Mouse (Mus musculus) layer of hippocampus, adult 9-10 months (tissue): ENCODE data around the gene Arhgef25.

Experiments used
- DNase-seq: peaks from one replicate; pipeline ENCODE4 v3.0.0; 2022; ENCODE audit warnings: low spot score

Gene Arhgef25

DNA sequence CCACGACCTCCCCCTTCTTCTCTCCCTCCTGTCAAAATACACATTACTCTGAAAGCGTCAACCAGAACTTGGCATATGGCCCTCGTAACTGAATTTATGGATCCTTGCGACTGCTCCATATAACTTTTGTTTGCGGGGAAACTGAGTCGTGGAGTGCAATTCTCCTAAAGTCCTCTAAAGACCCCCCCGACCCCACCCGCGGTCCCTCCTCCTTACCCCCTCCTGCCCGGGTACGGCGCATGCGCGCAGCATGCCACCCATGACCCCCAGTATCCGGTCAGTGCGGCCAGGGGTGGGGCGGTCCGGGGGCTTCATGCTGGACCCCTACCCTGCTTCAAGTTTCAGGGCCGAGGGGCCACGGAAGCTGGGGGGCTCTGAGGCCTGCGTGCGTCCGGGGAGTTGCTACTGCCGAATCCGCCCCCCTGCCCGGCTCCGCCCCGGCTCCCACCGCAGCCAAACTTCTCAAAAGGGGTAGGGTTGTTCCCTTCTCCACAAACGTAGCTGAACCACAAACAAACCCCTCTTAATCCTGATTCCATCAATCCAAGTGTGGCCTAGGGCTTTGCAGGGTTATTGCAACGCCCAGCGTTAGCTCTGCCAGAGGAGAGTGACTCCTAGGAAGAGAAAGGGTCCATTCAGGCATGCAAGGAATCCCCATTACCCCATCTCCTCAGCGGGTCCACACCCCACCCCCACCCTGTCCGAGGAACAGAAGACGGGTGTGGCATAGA, at the start of gene Arhgef25:
TSS of gene Arhgef25 (minus strand) at position 433 of the 731 bp plus-strand sequence.
- DNase-seq = no peak

DNA sequence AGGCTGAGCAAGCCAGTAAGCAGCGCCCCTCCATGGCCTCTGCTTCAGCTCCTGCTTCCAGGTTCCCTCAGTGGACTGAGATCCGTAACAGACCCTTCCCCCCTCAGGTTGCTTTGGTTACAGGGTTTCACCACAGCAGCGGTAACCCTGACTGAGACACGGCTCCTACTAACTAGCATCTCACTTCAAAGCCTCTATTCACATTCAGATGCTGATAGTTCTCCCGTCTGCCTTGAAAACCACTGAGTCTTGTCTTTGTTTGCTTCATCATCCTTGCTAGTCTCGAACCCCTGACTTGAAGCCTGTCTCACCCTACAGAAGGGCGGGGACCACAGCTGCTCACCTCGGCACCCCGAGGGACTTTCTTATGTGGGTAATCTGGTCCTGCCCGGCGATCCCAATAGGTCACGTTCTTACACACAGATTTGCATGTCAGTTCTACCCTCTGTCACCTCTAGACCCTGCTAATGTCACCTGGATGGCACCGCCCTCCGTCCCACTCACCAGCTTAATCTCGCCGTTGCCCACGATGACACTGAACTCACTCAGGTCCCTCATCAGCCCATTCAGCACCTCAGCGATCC, 48.5 kb upstream of the Arhgef25 start:
- no peak for DNase-seq

DNA sequence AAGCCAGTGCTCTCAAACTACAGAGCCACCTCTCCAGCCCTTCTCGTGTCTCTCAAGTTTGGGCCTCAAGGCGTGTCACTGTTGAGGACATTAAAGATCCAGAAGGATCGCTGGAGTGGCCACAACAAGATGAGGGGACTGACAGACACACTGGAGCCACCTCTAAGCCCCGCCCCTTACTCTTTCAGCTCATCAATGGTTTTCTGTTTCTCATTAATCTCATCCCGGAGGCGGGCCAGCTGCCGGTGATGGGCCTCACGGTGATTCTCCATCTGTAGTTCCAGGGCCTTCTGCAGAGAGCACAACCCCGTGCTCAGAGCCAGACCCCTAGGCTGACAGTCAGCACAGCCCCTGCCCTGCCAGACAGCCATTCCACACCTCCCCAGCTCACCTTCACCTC, 46.7 kb upstream of the Arhgef25 start:
- DNase-seq = no peak

GRCm38 (mm10) chr10:127233141-127233540, 43.3 kb upstream of the Arhgef25 start:
- no peak for DNase-seq

DNA sequence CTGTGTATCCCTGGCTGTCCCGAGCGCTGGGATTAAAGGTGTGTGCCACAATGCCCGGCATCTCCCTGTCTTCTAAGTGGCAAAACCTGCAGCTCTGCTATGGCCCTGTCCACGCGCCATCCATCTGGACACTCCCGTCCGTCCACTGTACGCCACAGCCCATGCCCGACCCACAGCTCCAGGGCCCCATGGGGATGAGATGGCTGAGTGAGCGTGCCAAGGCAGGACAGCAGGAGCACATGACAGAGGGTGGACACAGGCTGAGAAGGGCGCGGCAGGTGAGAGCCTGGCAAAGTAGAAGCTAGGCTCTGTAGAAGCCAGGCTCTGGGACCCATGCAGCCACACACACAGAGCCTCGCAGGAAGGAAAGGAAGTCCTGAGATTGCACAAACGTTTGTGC, 41.9 kb upstream of the Arhgef25 start:
- no peak for DNase-seq

- DNase-seq = no peak
Observed at GRCm38 (mm10) chr10:127230693-127231092, 40.8 kb upstream of the Arhgef25 start.

DNA sequence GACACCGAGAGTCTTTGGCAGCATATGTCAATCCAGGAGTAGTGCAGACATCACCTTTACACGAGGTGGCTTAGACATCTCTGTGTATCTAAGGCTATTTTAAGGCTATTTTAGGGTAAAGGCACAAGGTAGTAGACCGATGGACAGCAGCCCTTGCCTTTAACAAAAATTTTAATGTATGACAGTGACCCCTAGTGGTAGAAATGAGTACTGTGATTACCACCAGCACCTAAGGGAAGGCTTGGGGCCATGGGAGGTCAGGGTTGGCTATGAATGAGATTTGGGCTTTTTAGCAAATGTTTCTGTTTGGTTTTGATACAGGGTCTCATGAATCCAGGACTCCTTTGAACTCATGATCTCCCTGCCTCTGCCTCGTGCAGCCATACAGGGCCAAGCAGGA, 39.0 kb upstream of the Arhgef25 start:
- DNase-seq = peak; percentile 67

DNA sequence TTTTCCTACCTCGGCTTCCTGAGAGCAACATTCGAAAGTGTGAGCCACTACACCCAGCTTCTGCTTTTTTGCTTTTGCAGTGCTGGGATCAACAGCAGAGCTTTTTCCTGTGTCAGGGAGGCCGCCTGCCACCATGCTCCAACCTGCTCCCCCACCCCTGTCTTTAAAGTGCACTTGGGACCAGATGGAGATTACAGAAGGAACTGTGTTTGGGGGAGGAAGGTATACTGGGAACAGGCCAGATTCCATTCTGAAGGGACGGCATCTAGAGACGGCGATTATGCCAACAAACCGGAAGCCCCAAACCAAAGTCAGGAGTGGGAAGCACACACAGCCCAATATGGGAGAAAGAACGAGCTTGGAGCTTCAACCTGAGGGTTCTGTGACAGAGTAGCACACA, 37.3 kb upstream of the Arhgef25 start:
- DNase-seq = no peak

DNA sequence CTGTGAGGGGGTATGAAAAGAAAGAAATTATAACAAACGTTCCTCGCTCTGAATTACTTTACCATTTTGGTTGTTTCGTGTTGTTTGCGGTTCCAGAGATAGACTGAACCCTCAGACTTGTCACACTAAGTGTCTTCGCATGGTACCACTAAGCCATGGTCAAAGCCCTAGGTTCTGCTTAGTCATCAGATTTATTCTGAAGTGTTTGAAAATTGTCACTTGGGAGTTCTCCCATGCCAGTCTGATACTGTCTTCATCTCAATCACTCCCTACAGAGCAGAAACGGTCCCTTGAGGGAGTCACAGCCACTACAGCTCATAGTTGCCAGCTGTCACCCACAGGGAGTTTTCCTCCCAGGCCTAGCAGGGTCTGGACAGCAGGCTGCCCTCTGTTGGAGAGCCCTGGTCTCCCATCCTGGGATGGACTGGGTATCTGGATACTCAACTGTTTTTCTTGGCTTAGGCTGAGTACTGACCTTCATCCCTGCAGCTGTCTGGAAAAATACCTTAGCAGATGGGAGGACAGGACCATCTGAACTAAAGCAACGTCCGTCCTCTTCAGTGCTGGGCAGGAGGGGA, 36.5 kb upstream of the Arhgef25 start:
- DNase-seq = no peak

- no peak for DNase-seq
Observed at GRCm38 (mm10) chr10:127225732-127226131, 35.8 kb upstream of the Arhgef25 start.

DNA sequence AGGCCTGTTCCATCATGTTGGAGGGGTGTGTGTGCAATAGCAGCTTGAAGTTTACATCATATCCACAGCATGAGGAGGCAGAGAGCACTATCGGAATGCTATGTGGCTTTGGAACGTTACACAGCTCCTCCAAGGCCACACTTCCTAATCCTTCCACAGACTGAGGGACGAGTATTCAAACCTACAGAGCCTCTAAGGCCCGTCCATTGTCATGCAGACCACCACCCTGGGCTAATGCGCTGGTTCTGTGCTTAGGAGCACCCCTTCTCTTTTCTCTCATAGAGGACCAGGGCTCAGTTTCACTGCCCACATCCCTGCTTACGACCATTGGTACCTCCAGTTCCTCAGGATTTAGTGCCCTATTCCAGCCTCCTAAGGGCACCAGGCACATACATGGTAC, 35.3 kb upstream of the Arhgef25 start:
- DNase-seq = no peak

GRCm38 (mm10) chr10:127218339-127218738, 28.5 kb upstream of the Arhgef25 start:
- no peak for DNase-seq

DNA sequence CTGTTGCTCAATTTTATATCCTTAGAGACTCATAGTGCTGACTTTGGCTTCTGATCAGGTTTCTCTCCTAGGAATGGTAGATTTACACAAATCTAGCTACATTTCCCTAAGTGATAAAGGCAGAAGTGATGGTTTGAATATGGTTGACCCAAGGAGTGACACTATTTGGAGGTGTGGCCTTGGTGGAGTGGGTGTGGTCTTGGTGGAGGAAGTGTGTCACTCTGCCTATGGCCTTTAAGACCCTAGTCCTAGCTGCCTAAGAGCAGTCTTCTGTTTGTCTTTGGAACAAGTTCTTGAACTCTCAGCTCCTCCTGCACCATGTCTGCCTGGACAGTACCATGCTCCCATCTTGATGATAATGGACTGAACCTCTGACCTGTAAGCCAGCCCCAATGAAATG, 27.3 kb upstream of the Arhgef25 start:
- no peak for DNase-seq

GRCm38 (mm10) chr10:127216456-127216855, 26.6 kb upstream of the Arhgef25 start:
- DNase-seq = no peak

GRCm38 (mm10) chr10:127214422-127214803, 24.5 kb upstream of the Arhgef25 start:
- no peak for DNase-seq

GRCm38 (mm10) chr10:127213704-127214421, 24.0 kb upstream of the Arhgef25 start:
- no peak for DNase-seq

DNA sequence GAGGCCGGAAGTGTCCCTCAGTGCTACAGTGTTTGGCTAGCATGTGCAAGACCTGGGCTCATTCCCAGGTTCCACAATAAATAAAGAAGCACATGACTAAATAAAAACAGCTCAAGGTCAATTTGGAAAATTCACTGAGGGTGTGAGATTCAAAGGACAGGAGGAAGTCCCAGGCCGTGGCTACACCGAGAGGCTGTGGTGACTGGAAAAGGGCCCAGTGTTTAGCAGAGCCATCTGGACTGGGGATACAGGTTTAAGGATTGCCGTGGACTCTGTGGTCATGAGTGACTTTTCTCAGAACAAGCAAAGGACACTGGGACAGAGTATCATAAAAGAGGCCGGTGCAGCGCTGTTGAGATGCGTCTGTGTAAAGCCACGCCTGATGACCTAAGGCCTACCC, 23.4 kb upstream of the Arhgef25 start:
- no peak for DNase-seq

DNA sequence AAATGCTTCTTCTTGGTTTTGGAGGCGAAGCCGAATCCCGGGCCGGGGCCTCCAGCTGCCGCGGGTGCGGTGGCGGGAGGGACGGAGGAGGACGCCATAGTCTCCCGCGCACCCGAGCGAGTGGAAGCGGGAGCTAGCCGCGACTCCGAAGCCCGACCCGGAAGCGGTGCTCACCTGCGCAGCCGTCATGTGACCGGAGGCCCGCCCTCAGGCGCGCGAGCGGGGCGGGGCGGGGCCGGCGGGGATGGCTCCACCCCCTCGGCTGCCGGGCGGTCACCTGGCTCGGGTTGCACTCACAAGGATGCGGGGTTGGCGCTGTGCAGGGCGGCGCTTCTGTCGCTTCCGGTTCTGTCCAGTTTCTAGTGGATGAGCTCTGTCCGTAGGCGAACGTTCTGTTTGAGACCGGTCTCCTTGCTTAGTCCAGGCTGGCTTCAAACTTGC, 21.6 kb upstream of the Arhgef25 start, which contains the start of gene Pip4k2c:
TSS of gene Pip4k2c (minus strand) at position 172 of the 441 bp plus-strand sequence.
- DNase-seq = no peak

- DNase-seq = no peak
Observed at GRCm38 (mm10) chr10:127210961-127211405, 21.1 kb upstream of the Arhgef25 start.

- DNase-seq = no peak
Observed at GRCm38 (mm10) chr10:127209928-127210570, 20.2 kb upstream of the Arhgef25 start.

- DNase-seq = no peak
Observed at GRCm38 (mm10) chr10:127208921-127209320, 19.0 kb upstream of the Arhgef25 start.

- no peak for DNase-seq
Observed at GRCm38 (mm10) chr10:127205373-127205772, 15.5 kb upstream of the Arhgef25 start.
